ENCODE assay signal across 7 mouse cellular contexts in the genomic region with DNA sequence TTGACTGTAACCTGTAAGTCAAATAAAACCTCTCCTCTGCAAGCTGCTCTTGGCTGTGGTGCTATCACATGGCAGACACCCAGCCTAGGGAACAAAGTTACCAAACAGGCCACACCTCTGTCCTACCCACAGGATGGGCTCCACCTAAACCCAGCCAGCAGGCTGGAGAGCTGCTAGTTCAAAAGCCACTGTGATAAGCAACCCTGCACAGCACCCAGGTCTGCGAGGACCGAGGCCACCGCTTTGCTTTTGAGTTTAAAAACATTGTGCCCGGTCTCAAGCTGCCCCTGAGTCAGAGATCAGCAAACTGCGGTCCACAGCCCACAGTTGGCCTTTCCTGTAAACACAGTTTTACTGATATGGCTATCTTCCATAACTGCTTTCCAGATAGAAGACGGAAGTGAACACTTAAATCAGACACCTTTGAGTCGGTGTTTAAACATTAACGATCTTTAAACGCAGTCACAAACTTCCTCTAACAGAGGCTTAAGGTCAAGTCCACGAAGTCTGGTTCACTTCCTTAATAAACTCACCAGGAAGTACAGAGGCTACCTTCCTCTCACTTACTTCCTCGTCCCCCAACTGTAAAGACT. TPM values are rescaled to one million over a fixed set of nuclear protein-coding genes. Genes with fewer than 3 reads are reported as not detected.
DNase-seq lines count a peak whose midpoint lies in the region; ATAC-seq and TF ChIP-seq lines count a peak whose summit lies in the region.

No protein-coding gene starts in this region.

- peak overlapping the region; percentile 90 for H3K27ac ChIP-seq in MEL (ENCODE audit: control insufficient read depth, low read depth, low read length)
- H3K27ac ChIP-seq in heart, embryonic 13.5 days (replicated peaks): peak overlapping the region; percentile 71
- 0 out of 2 replicates have a peak overlapping the region, but pooled peaks have one; percentile 14 for H3K27ac ChIP-seq in limb, embryonic 14.5 days (replicated peaks; ENCODE audit: low read depth, low read length)

- H3K79me2 ChIP-seq in MEL (ENCODE audit: control insufficient read depth, insufficient read depth, low read length, poor library complexity): peaks cover 6% of the 10 kb centered on the region; the same call in 1 of the 2 replicates

- no peak for TF ChIP-seq CTCF in MEL (IDR thresholded peaks at IDR 0.05 in 2 of 3, conservative IDR thresholded peaks at IDR 0.05 in 1 of 3; ENCODE audit: control insufficient read depth in 1 of 3, insufficient read depth in 1 of 3, low read depth in 2 of 3, low read length in 3 of 3, poor library complexity in 1 of 3, severe bottlenecking in 1 of 3)

- peak overlapping the region; percentile 50 to 52 for H3K4me3 ChIP-seq in MEL (ENCODE audit: control insufficient read depth in 1 of 2, insufficient read depth in 1 of 2, low read depth in 2 of 2, low read length in 2 of 2)
- H3K4me3 ChIP-seq in heart, embryonic 13.5 days: no peak overlapping the region
- no peak overlapping the region for H3K4me3 ChIP-seq in limb, embryonic 14.5 days (replicated peaks; ENCODE audit: low read length)

- peak in 1 of 2 experiments; percentile 46; a peak in 1 of 4 replicates for TF ChIP-seq POLR2A in MEL (IDR thresholded peaks at IDR 0.05; ENCODE audit: control insufficient read depth in 1 of 2, insufficient read depth in 1 of 2, low read depth in 1 of 2, low read length in 2 of 2, poor library complexity in 1 of 2)
- no peak for TF ChIP-seq POLR2A in limb, embryonic 14.5 days (IDR thresholded peaks at IDR 0.05; ENCODE audit: borderline replicate concordance, extremely low read depth, insufficient read depth, insufficient read length)

- H3K9ac ChIP-seq in MEL (ENCODE audit: control insufficient read depth, low read depth, low read length, poor library complexity, severe bottlenecking): peak overlapping the region; percentile 50
- peak overlapping the region; percentile 42; the same call in 1 of the 2 replicates for H3K9ac ChIP-seq in heart, embryonic 13.5 days
- H3K9ac ChIP-seq in limb, embryonic 14.5 days (ENCODE audit: low read depth, low read length, severe bottlenecking): no peak overlapping the region

- DNase-seq in CD4-positive, CD25-positive, alpha-beta regulatory T cell, adult 2 months (ENCODE audit: low read depth, low spot score): peak; percentile 67
- peak; percentile 91 for DNase-seq in MEL (ENCODE audit: low read depth, low spot score)
- no peak for DNase-seq in limb, embryonic 14.5 days (ENCODE audit: low spot score)
- DNase-seq in left cerebral cortex, adult 11 months (ENCODE audit: low spot score): no peak

- 34% methylated on average over 11 of the region's 11 CpGs for WGBS in heart, embryonic 13.5 days
- WGBS in limb, embryonic 14.5 days: 49% methylated on average over 11 of the region's 11 CpGs

- peaks cover 0 to 22% of the 10 kb centered on the region in 2 experiments; a peak in 2 of 4 replicates for H3K36me3 ChIP-seq in MEL (ENCODE audit: control insufficient read depth in 1 of 2, insufficient read depth in 2 of 2, low read length in 2 of 2)
- H3K36me3 ChIP-seq in heart, embryonic 13.5 days: peaks cover 23% of the 10 kb centered on the region
- peaks cover 11% of the 10 kb centered on the region; the same call in 1 of the 2 replicates for H3K36me3 ChIP-seq in limb, embryonic 14.5 days (ENCODE audit: control insufficient read depth, insufficient read depth, low read length)

- H3K4me1 ChIP-seq in MEL (ENCODE audit: control insufficient read depth in 1 of 2, insufficient read depth in 2 of 2, low read length in 2 of 2): peaks cover 5 to 25% of the 10 kb centered on the region in 2 experiments
- peaks cover 18% of the 10 kb centered on the region for H3K4me1 ChIP-seq in heart, embryonic 13.5 days
- H3K4me1 ChIP-seq in limb, embryonic 14.5 days (ENCODE audit: control insufficient read depth, insufficient read depth, low read length): peaks cover 7% of the 10 kb centered on the region

- no peak for TF ChIP-seq RAD21 in MEL (IDR thresholded peaks at IDR 0.05; ENCODE audit: low read depth, low read length)

- peak; percentile 76 to 80 for TF ChIP-seq EP300 in MEL (IDR thresholded peaks at IDR 0.05; ENCODE audit: low read depth in 1 of 2, low read length in 2 of 2)

- no peaks in the 10 kb centered on the region for H3K9me3 ChIP-seq in MEL (replicated peaks; ENCODE audit: insufficient read depth, low read length)
- no peaks in the 10 kb centered on the region for H3K9me3 ChIP-seq in heart, embryonic 13.5 days
- H3K9me3 ChIP-seq in limb, embryonic 14.5 days (ENCODE audit: control insufficient read depth, low read length): no peaks in the 10 kb centered on the region

- no peaks in the 10 kb centered on the region for H3K27me3 ChIP-seq in MEL (ENCODE audit: control insufficient read depth in 1 of 2, insufficient read depth in 2 of 2, low read length in 2 of 2)
- no peaks in the 10 kb centered on the region for H3K27me3 ChIP-seq in heart, embryonic 13.5 days (replicated peaks)
- H3K27me3 ChIP-seq in limb, embryonic 14.5 days (ENCODE audit: control insufficient read depth, insufficient read depth, low read length): no peaks in the 10 kb centered on the region

- no peak for ATAC-seq in heart, embryonic 13.5 days (ENCODE audit: extremely low read depth, insufficient number of reproducible peaks, low FRiP score, low TSS enrichment)
- no peak for ATAC-seq in limb, embryonic 14.5 days (ENCODE audit: low FRiP score, low read depth)
- peak; percentile 53 for ATAC-seq in neutrophil, adult 5-6 weeks (ENCODE audit: extremely low read depth, insufficient number of reproducible peaks, low FRiP score, poor library complexity, severe bottlenecking)
- ATAC-seq in frontal cortex, adult (ENCODE audit: low TSS enrichment): no peak

- H3K4me2 ChIP-seq in heart, embryonic 13.5 days: peak overlapping the region; percentile 39; the same call in 1 of the 2 replicates
- H3K4me2 ChIP-seq in limb, embryonic 14.5 days (replicated peaks; ENCODE audit: low read depth, low read length, severe bottlenecking): no peak overlapping the region

TF ChIP-seq in MEL, 35 proteins besides CTCF, POLR2A, EP300 and RAD21 (continues in another document):
- TF ChIP-seq MEF2A (IDR thresholded peaks at IDR 0.05; ENCODE audit: extremely low read depth, insufficient replicate concordance, low read depth, low read length, poor library complexity, severe bottlenecking) (no peak), GABPA (IDR thresholded peaks at IDR 0.05; ENCODE audit: low read depth, low read length) (no peak), RCOR1 (IDR thresholded peaks at IDR 0.05; ENCODE audit: low read depth, low read length) (peak; percentile 94), NRF1 (IDR thresholded peaks at IDR 0.05; ENCODE audit: insufficient read depth, low read depth, low read length, poor library complexity, severe bottlenecking) (no peak), ZKSCAN1 (IDR thresholded peaks at IDR 0.05; ENCODE audit: low read depth, low read length) (no peak), NELFE (IDR thresholded peaks at IDR 0.05; ENCODE audit: low read depth, low read length) (peak; percentile 31; the same call in 1 of the 2 replicates), POLR2AphosphoS5 (IDR thresholded peaks at IDR 0.05; ENCODE audit: borderline replicate concordance, low read depth, low read length) (no peak), SMC3 (IDR thresholded peaks at IDR 0.05; ENCODE audit: low read depth, low read length) (no peak), POLR2AphosphoS2 (IDR thresholded peaks at IDR 0.05; ENCODE audit: low read length) (no peak), TAL1 (IDR thresholded peaks at IDR 0.05; ENCODE audit: low read length) (no peak; the same call in none of the 2 replicates), GATA1 (IDR thresholded peaks at IDR 0.05; ENCODE audit: low read depth, low read length) (peak; percentile 75), MYB (IDR thresholded peaks at IDR 0.05; ENCODE audit: low read depth, low read length) (peak; percentile 72), MXI1 (IDR thresholded peaks at IDR 0.05; ENCODE audit: low read depth, low read length) (peak; percentile 88), MAFK (IDR thresholded peaks at IDR 0.05; ENCODE audit: borderline replicate concordance, low read depth, low read length) (no peak)

RNA-seq across cellular contexts. Expression of a gene that starts 7.0 kb away (rescaled TPM):
- total RNA-seq in MEL (2012; rRNA removed): 22.1 and 23.6 TPM in 2 replicates
- polyA plus RNA-seq in MEL (2012; ENCODE audit: insufficient read depth in 1 of 2, insufficient read length in 2 of 2, low read depth in 1 of 2, low replicate concordance in 2 of 2, missing spikeins in 1 of 2): 10 to 100 TPM in 1 of 2 experiments, not detected in 1; 26.8 TPM
- polyA plus RNA-seq in heart, embryonic 13.5 days (2015; fragmentation: Nextera tagmentation; extraction: Ambion mirVana): 44.8 and 51.3 TPM in 2 replicates
- 22.4 and 27.8 TPM in 2 replicates for polyA plus RNA-seq in limb, embryonic 14.5 days (2012; rRNA removed)
- 43.2 and 45.8 TPM in 2 replicates for polyA plus RNA-seq in limb, embryonic 14.5 days (2014; fragmentation: Nextera tagmentation; extraction: Ambion mirVana)
- 20.0 and 22.6 TPM in 2 replicates for total RNA-seq in neutrophil, adult 5-6 weeks (2017)

RNA-seq across cellular contexts. Expression of a gene that starts 25.3 kb away (rescaled TPM):
- not detected in 2 replicates for total RNA-seq in MEL (2012; rRNA removed)
- not detected for polyA plus RNA-seq in MEL (2012; ENCODE audit: insufficient read depth in 1 of 2, insufficient read length in 2 of 2, low read depth in 1 of 2, low replicate concordance in 2 of 2, missing spikeins in 1 of 2)
- not detected in 2 replicates for polyA plus RNA-seq in heart, embryonic 13.5 days (2015; fragmentation: Nextera tagmentation; extraction: Ambion mirVana)
- 0.12 TPM in 1 of 2 replicates, not detected in the other for polyA plus RNA-seq in limb, embryonic 14.5 days (2012; rRNA removed)
- polyA plus RNA-seq in limb, embryonic 14.5 days (2014; fragmentation: Nextera tagmentation; extraction: Ambion mirVana): not detected in 2 replicates
- 0.23 TPM in 1 of 2 replicates, not detected in the other for total RNA-seq in neutrophil, adult 5-6 weeks (2017)

RNA-seq across cellular contexts. Expression of a gene that starts 41.5 kb away (rescaled TPM):
- not detected in 2 replicates for total RNA-seq in MEL (2012; rRNA removed)
- polyA plus RNA-seq in MEL (2012; ENCODE audit: insufficient read depth in 1 of 2, insufficient read length in 2 of 2, low read depth in 1 of 2, low replicate concordance in 2 of 2, missing spikeins in 1 of 2): under 1 TPM in 1 of 2 experiments, not detected in 1; 0.03 TPM
- not detected in 2 replicates for polyA plus RNA-seq in heart, embryonic 13.5 days (2015; fragmentation: Nextera tagmentation; extraction: Ambion mirVana)
- polyA plus RNA-seq in limb, embryonic 14.5 days (2012; rRNA removed): 0.01 TPM in 2 replicates
- 0.06 TPM in 1 of 2 replicates, not detected in the other for polyA plus RNA-seq in limb, embryonic 14.5 days (2014; fragmentation: Nextera tagmentation; extraction: Ambion mirVana)
- not detected in 2 replicates for total RNA-seq in neutrophil, adult 5-6 weeks (2017)

RNA-seq across cellular contexts. Expression of a gene that starts 43.5 kb away (rescaled TPM):
- total RNA-seq in MEL (2012; rRNA removed): not detected in 2 replicates
- not detected for polyA plus RNA-seq in MEL (2012; ENCODE audit: insufficient read depth in 1 of 2, insufficient read length in 2 of 2, low read depth in 1 of 2, low replicate concordance in 2 of 2, missing spikeins in 1 of 2)
- polyA plus RNA-seq in heart, embryonic 13.5 days (2015; fragmentation: Nextera tagmentation; extraction: Ambion mirVana): not detected in 2 replicates
- 0.04 TPM in 2 replicates for polyA plus RNA-seq in limb, embryonic 14.5 days (2012; rRNA removed)
- 0.08 TPM in 1 of 2 replicates, not detected in the other for polyA plus RNA-seq in limb, embryonic 14.5 days (2014; fragmentation: Nextera tagmentation; extraction: Ambion mirVana)
- not detected in 2 replicates for total RNA-seq in neutrophil, adult 5-6 weeks (2017)

Comparison
In these comparisons a context has a peak if more than half of its experiments do, and no peak if none do; other contexts are left out.
1. DNase-seq: peak in CD4-positive, CD25-positive, alpha-beta regulatory T cell, adult 2 months (single experiment) and MEL (single experiment); none in limb, embryonic 14.5 days (single experiment) and left cerebral cortex, adult 11 months (single experiment).
2. H3K27ac ChIP-seq: peak in every context shown above with its lines; median percentile 90 in MEL; 71 in heart, embryonic 13.5 days; 14 in limb, embryonic 14.5 days.
3. H3K4me3 ChIP-seq: peak in MEL (2 of 2); none in heart, embryonic 13.5 days (single experiment) and limb, embryonic 14.5 days (single experiment).